Mouse (Mus musculus) E14TG2a.4 (cell line): Measurements from ENCODE around the gene Slc5a5.

Experiments
- CTCF ChIP-seq: conservative IDR thresholded peaks from 2 replicates; pipeline ENCODE4 v1.5.1; 2014; ENCODE audit warnings: low read length
- NANOG ChIP-seq: IDR thresholded peaks from 2 replicates; pipeline ENCODE4 v1.6.1; 2014; ENCODE audit warnings: borderline replicate concordance, low read length, mixed read lengths
- POU5F1 ChIP-seq: IDR thresholded peaks from 2 replicates; pipeline ENCODE4 v1.6.1; 2014; ENCODE audit warnings: low read length, borderline replicate concordance

DNA sequence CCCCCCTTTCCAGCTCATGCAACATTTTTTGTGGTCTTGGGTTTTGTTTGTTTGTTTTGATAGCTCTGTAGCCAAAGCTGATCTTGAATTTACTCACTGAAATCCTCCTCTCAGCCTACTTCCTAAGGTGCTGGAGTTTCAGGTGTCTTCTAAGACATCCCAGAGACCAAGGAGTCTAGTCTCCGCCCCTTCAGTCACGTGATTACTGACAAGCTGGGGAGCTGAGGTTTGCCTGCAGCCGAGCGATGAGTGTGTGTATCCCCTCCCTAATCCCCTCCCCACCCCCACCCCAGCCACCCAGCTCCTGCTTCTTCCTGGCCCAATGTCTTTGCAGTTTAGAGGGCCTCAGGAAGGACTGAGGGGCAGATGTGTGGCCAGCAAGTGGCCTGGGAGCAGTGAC is 35.0 kb downstream of the Slc5a5 start:
- TF ChIP-seq CTCF (no peak), POU5F1 (no peak), NANOG (no peak)
